Mouse (Mus musculus) liver, embryonic 13.5 days (tissue): ENCODE results near the gene Cxcl13. TPM values are rescaled to one million over a fixed set of nuclear protein-coding genes. Genes with fewer than 3 reads are reported as not detected.
"Not testable (repeated sequence)": the region's sequence is repeated elsewhere in the genome, so short reads cannot be mapped to it uniquely, and the experiment has no call there.

ENCODE experiments used
- ATAC-seq: fragments of 200-750 bp; cut with Nextera tagmentation; 2 replicates; pipeline ENCODE4 v1.8.0; 2017; ENCODE audit warnings: low read depth, mild to moderate bottlenecking, moderate number of reproducible peaks, moderate library complexity
- DNase-seq: peaks from one replicate; pipeline ENCODE4 v3.0.0; 2022
- H3K27ac ChIP-seq: fragments of 300-500 bp; sonication (generic); 2 replicates; pipeline ENCODE4 v1.5.1; 2015; ENCODE audit warnings: moderate library complexity, mild to moderate bottlenecking, inconsistent platforms
- H3K27me3 ChIP-seq: fragments of 300-500 bp; sonication (generic); 2 replicates; pipeline ENCODE4 v1.6.1; 2015; ENCODE audit warnings: mild to moderate bottlenecking, inconsistent platforms
- H3K36me3 ChIP-seq: fragments of 300-500 bp; sonication (generic); 2 replicates; pipeline ENCODE4 v1.6.1; 2015; ENCODE audit warnings: mild to moderate bottlenecking, inconsistent platforms
- H3K4me1 ChIP-seq: fragments of 300-500 bp; sonication (generic); replicated peaks from 2 replicates; pipeline ENCODE4 v1.6.1; 2015; ENCODE audit warnings: inconsistent platforms
- H3K4me2 ChIP-seq: fragments of 300-500 bp; sonication (generic); 2 replicates; pipeline ENCODE4 v1.6.1; 2015; ENCODE audit warnings: inconsistent platforms, mild to moderate bottlenecking, moderate library complexity
- H3K4me3 ChIP-seq: fragments of 300-500 bp; sonication (generic); replicated peaks from 2 replicates; pipeline ENCODE4 v1.5.1; 2015; ENCODE audit warnings: mild to moderate bottlenecking, inconsistent platforms
- H3K9ac ChIP-seq: fragments of 300-500 bp; sonication (generic); 2 replicates; pipeline ENCODE4 v1.6.1; 2015; ENCODE audit warnings: mild to moderate bottlenecking, inconsistent platforms
- H3K9me3 ChIP-seq: fragments of 300-500 bp; sonication (generic); replicated peaks from 2 replicates; pipeline ENCODE4 v1.6.1; 2016; ENCODE audit warnings: inconsistent platforms
- WGBS: fragments of 180-500 bp; shearing (Covaris S2); methylation state at CpG from one replicate; pipeline ENCODE4 v1.1.7; 2015; ENCODE audit not compliant: insufficient replicate concordance; 5-methylcytosine and 5-hydroxymethylcytosine counted together
- polyA plus RNA-seq: library from polyadenylated mRNA; unstranded; fragments of >200 nt; fragmentation: Nextera tagmentation; extraction: Ambion mirVana; gene quantifications from 2 replicates; pipeline ENCODE4 v1.2.1, GENCODE M21; 2015

Cxcl13 gene
- polyA plus RNA-seq, 1 experiment from 2014 or later: 0.17 TPM

- 35% methylated on average over 3 of the region's 3 CpGs for WGBS
- Histone ChIP-seq H3K27ac (no peak overlapping the region), H3K4me1 (no peaks in the 10 kb centered on the region), H3K4me2 (no peak overlapping the region), H3K27me3 (no peaks in the 10 kb centered on the region), H3K9ac (no peak overlapping the region), H3K4me3 (no peak overlapping the region), H3K36me3 (no peaks in the 10 kb centered on the region), H3K9me3 (no peaks in the 10 kb centered on the region)
- DNase-seq (no peak), ATAC-seq (no peak)
Measured at GRCm38 (mm10) chr5:95945120-95945519, 11.6 kb upstream of the Cxcl13 start.

DNA sequence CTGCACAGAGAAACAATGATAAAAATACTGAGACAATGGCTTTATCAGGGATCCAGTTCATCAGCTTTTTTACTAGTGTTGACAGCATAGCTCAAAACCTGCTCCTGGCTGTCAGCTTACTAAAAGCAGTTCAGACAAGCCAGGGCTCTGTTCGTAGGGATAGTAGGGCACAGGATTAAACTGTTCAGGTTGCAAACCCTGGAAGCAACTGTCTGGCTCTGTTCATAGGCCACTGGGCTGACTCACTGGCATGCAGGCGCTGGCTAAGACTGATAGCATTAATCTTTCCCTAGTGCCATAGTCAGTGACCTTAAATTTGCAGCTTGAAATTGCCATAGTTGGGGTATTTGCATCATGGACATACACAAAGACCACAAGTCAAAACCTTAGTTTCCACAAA lies 10.4 kb upstream of the Cxcl13 start:
- ATAC-seq (no peak), DNase-seq (no peak)
- H3K4me2 ChIP-seq: no peak overlapping the region
- no peaks in the 10 kb centered on the region for H3K27me3 ChIP-seq
- no peak overlapping the region for H3K27ac ChIP-seq
- no peaks in the 10 kb centered on the region for H3K9me3 ChIP-seq
- 43% methylated on average over 2 of the region's 2 CpGs for WGBS
- H3K36me3 ChIP-seq: no peaks in the 10 kb centered on the region
- H3K4me1 ChIP-seq: no peaks in the 10 kb centered on the region
- H3K4me3 ChIP-seq: no peak overlapping the region
- H3K9ac ChIP-seq: no peak overlapping the region

DNA sequence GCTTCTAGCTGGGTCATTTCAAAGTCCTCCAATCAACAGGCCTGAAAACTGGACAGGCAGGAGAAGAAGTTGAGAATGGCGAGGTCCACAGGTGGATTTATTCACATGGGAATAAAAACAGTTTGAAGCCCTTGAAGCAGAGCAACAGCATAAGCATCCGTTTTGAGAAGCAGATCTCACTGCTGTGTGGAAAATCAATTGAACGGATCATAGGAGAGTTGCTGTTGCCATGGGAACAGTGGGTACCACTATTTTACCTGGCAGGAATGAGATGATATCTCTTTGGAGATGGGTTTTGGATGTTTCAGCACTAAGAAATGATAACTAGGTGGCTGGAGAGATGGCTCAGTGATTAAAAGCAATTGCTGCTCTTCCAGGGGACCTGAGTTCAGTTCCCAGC lies 8.1 kb upstream of the Cxcl13 start:
- H3K36me3 ChIP-seq: no peaks in the 10 kb centered on the region
- WGBS: 62% methylated on average over 3 of the region's 3 CpGs
- H3K9me3 ChIP-seq: no peaks in the 10 kb centered on the region
- H3K27me3 ChIP-seq: no peaks in the 10 kb centered on the region
- H3K4me3 ChIP-seq: no peak overlapping the region
- DNase-seq: no peak
- H3K27ac ChIP-seq: no peak overlapping the region
- H3K9ac ChIP-seq: no peak overlapping the region
- no peak for ATAC-seq
- H3K4me2 ChIP-seq: no peak overlapping the region
- no peaks in the 10 kb centered on the region for H3K4me1 ChIP-seq

GRCm38 (mm10) chr5:95949946-95950701 lies 6.6 kb upstream of the Cxcl13 start:
- H3K27me3 ChIP-seq: no peaks in the 10 kb centered on the region
- H3K9me3 ChIP-seq: no peaks in the 10 kb centered on the region
- DNase-seq (no peak), ATAC-seq (no peak)
- no peaks in the 10 kb centered on the region for H3K4me1 ChIP-seq
- 31% methylated on average over 19 of the region's 19 CpGs for WGBS
- H3K36me3 ChIP-seq: no peaks in the 10 kb centered on the region
- no peak overlapping the region for H3K4me2 ChIP-seq
- H3K9ac ChIP-seq: no peak overlapping the region
- no peak overlapping the region for H3K4me3 ChIP-seq
- no peak overlapping the region for H3K27ac ChIP-seq

GRCm38 (mm10) chr5:95964940-95965339 lies 8.2 kb downstream of the Cxcl13 start:
- Histone ChIP-seq H3K9me3 (no peaks in the 10 kb centered on the region), H3K4me1 (no peaks in the 10 kb centered on the region), H3K4me2 (no peak overlapping the region), H3K9ac (no peak overlapping the region), H3K27ac (no peak overlapping the region), H3K36me3 (no peaks in the 10 kb centered on the region), H3K4me3 (no peak overlapping the region), H3K27me3 (no peaks in the 10 kb centered on the region)
- DNase-seq: no peak
- no peak for ATAC-seq
- 49% methylated on average over 2 of the region's 2 CpGs for WGBS

DNA sequence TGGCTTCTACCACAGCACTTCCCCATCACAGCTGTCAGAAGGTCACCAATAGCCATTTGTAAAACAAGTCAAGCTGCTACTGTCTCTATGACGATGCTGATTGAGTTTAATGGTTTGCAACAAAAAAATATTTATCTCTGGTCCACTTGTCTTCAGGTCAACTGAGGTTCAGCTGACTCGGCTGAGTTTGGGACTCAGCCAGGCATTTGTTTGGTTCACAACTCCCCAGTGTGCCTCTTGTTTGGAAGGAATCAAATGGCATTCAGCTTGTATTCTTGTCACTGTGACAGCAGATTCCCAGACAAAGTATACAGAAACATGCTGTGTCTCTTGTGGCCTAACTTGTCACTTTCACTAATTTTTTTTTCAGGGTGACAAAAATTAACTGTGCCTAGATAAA lies 9.9 kb downstream of the Cxcl13 start:
- Histone ChIP-seq H3K9ac (no peak overlapping the region), H3K4me1 (no peaks in the 10 kb centered on the region), H3K4me2 (no peak overlapping the region), H3K36me3 (no peaks in the 10 kb centered on the region), H3K27me3 (no peaks in the 10 kb centered on the region), H3K27ac (no peak overlapping the region), H3K4me3 (no peak overlapping the region), H3K9me3 (no peaks in the 10 kb centered on the region)
- no peak for ATAC-seq
- WGBS: 54% methylated on average over 2 of the region's 2 CpGs
- no peak for DNase-seq

- no peaks in the 10 kb centered on the region for H3K4me1 ChIP-seq
- no peaks in the 10 kb centered on the region for H3K9me3 ChIP-seq
- H3K27me3 ChIP-seq: no peaks in the 10 kb centered on the region
- ATAC-seq (no peak), DNase-seq (no peak)
- no peak overlapping the region for H3K27ac ChIP-seq
- H3K4me3 ChIP-seq: no peak overlapping the region
- H3K9ac ChIP-seq: no peak overlapping the region
- no peak overlapping the region for H3K4me2 ChIP-seq
- WGBS: 30% methylated on average over 6 of the region's 6 CpGs
- no peaks in the 10 kb centered on the region for H3K36me3 ChIP-seq
Measured at GRCm38 (mm10) chr5:95970845-95971244, 14.1 kb downstream of the Cxcl13 start.

DNA sequence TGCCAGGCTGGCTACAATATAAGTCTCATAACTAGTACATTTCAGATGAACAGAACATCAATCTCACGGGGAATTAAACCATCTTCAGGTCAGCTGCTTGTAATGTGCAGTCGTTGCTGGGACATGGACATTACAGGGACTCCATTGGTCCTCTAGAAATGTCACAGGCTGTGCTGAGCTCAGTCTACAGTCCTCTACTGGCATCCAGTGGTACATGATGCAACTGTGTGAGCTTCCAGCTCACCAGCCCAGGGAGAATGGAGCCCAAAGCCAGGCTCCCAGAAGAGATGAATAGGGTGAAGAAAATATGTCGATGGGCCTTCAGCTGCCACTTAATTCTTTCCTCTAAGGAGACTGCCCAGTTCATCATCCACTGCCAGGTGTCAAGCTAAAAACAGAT lies 15.5 kb downstream of the Cxcl13 start:
- Histone ChIP-seq H3K4me3 (no peak overlapping the region), H3K9me3 (no peaks in the 10 kb centered on the region), H3K27ac (no peak overlapping the region), H3K27me3 (no peaks in the 10 kb centered on the region), H3K36me3 (no peaks in the 10 kb centered on the region), H3K9ac (no peak overlapping the region), H3K4me2 (no peak overlapping the region), H3K4me1 (no peaks in the 10 kb centered on the region)
- WGBS: 70% methylated on average over 3 of the region's 3 CpGs
- ATAC-seq (no peak), DNase-seq (no peak)

DNA sequence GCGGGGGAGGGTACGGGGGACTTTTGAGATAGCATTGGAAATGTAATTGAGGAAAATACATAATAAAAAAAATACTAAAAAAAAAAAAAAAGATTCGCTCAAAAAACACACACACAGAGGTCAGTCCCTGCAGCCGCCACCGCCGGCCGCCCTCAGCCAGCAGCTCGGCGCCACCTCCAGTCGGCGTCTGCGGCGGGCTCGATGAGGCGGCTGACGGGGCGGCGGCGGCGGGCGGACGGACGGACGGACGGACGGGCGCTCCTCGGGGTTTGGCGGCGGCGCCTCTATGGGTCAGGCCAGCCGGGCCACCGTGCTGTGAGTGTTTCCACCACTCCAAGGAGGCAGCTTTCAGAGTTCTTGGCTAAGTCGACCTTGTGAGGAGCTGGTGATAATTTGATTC lies 17.1 kb downstream of the Cxcl13 start:
- DNase-seq, H3K9ac ChIP-seq, H3K27me3 ChIP-seq, H3K36me3 ChIP-seq, H3K4me1 ChIP-seq, H3K4me2 ChIP-seq, H3K4me3 ChIP-seq, ATAC-seq, H3K9me3 ChIP-seq, H3K27ac ChIP-seq: not testable (repeated sequence)
- 20% methylated on average over 31 of the region's 34 CpGs for WGBS

- Histone ChIP-seq H3K4me1 (no peaks in the 10 kb centered on the region), H3K27ac (no peak overlapping the region), H3K9ac (no peak overlapping the region), H3K4me2 (no peak overlapping the region), H3K9me3 (no peaks in the 10 kb centered on the region), H3K27me3 (no peaks in the 10 kb centered on the region), H3K36me3 (no peaks in the 10 kb centered on the region), H3K4me3 (no peak overlapping the region)
- WGBS: 55% methylated on average over 1 of the region's 1 CpGs
- ATAC-seq: no peak
- no peak for DNase-seq
Measured at GRCm38 (mm10) chr5:95976299-95976698, 19.5 kb downstream of the Cxcl13 start.

DNA sequence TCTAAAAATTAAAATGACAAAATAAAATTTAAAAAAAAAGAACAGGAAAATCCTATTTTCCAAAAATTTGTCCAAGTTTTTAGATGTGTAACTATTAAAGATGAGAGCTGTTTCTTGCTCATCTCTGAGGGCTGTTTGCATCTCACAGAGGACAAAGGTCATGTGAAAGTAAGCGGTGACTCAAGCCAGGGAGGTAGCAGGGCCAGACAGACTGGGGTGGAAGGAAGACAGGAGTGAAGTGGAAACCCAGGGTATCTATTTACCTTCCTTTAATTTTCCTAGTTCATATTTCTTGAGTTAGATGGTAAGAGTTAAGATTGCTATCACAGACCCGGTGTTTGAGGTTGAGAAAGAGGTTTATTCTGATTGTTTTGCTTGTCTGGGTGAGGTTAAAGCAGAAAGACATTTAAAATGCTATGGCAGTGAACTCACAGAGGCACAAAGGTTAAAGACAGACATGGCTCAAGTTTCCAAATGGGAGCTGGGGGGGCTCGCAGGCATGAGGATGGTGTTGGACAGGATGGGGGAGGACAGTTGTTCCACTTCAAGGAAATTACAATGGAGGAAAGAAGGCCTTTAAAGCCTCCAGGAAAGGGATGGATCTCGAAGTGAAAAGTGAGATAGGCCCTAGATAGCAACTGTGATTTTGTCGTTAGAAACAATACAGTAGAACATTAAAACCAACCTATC lies 27.2 kb downstream of the Cxcl13 start:
- Histone ChIP-seq H3K4me3 (no peak overlapping the region), H3K27me3 (no peaks in the 10 kb centered on the region), H3K36me3 (no peaks in the 10 kb centered on the region), H3K27ac (no peak overlapping the region), H3K4me2 (no peak overlapping the region), H3K9ac (no peak overlapping the region), H3K4me1 (no peaks in the 10 kb centered on the region), H3K9me3 (no peaks in the 10 kb centered on the region)
- DNase-seq (no peak), ATAC-seq (no peak)
- WGBS: 46% methylated on average over 5 of the region's 5 CpGs
